Mouse (Mus musculus): ENCODE data around the gene Mrps10. TPM values are rescaled to one million over a fixed set of nuclear protein-coding genes. Genes with fewer than 3 reads are reported as not detected.
A peak's percentile ranks its signal among the peaks of the same experiment; 100 is the strongest.

The Mrps10 gene
- polyA plus RNA-seq (2014; fragmentation: Nextera tagmentation; extraction: Ambion mirVana) = 67.2 and 69.8 TPM in 2 replicates

DNA sequence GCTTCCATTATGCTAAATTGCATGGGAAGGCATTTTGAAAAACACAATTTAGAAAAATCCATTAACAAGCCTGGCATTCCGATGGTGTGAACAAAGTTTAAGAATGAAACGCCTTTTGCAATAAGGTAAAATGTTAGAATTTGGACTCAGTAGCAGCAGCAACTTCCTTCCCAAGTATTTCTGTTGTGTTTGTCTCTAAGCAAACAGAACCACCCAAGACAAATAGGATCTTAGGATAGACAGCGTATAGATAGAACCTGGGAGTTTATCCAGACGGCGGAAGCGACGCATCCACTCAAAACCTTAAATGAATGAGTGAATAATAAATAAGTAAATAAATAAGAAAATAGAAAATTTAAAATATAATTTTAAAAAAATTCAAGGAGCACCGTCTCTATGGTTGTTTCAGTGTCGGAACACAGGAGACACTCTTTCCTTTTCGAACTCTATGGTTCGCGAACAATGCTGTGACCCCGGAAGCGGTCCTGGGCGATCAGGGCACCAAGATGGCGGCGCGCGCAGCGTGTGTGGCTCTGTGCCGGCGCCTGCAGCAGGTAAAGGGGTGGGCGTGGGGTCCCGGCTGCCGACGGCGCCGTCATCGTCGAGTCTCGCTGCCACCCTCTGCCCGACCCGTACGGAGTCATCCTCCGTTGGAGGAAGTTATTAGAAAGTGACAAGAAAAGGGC, at the start of gene Mrps10:
Gene Mrps10 (plus strand): TSS at position 487 of the 686 bp plus-strand sequence.
- Histone ChIP-seq H3K9me3 (ENCODE audit: control insufficient read depth, low read length) (no peaks in the 10 kb centered on the region), H3K9ac (ENCODE audit: low read length) (peak within 1 kb of the TSS; percentile 81), H3K4me2 (ENCODE audit: low read length) (peak within 1 kb of the TSS; percentile 83), H3K36me3 (ENCODE audit: control insufficient read depth, insufficient read depth, low read length) (peaks cover 16% of the 10 kb centered on the region), H3K4me3 (ENCODE audit: control insufficient read depth in 1 of 2, insufficient read depth in 1 of 2, low read depth in 1 of 2, low read length in 2 of 2) (peak within 1 kb of the TSS; percentile 83 to 97), H3K27me3 (ENCODE audit: control insufficient read depth, insufficient read depth, low read length) (no peaks in the 10 kb centered on the region), H3K27ac (replicated peaks in 1 of 2; ENCODE audit: control insufficient read depth in 1 of 2, insufficient read depth in 1 of 2, low read depth in 2 of 2, low read length in 2 of 2) (peak within 1 kb of the TSS in 1 of 2 experiments; percentile 10; a peak in 2 of 4 replicates), H3K4me1 (ENCODE audit: control insufficient read depth in 2 of 2, insufficient read depth in 2 of 2, low read length in 2 of 2) (peaks cover 2 to 6% of the 10 kb centered on the region in 2 experiments; a peak in 2 of 4 replicates)
- WGBS = 5% methylated on average over 35 of the region's 35 CpGs
- ATAC-seq (ENCODE audit: insufficient number of reproducible peaks, insufficient read depth, low FRiP score, low read depth) = no peak

DNA sequence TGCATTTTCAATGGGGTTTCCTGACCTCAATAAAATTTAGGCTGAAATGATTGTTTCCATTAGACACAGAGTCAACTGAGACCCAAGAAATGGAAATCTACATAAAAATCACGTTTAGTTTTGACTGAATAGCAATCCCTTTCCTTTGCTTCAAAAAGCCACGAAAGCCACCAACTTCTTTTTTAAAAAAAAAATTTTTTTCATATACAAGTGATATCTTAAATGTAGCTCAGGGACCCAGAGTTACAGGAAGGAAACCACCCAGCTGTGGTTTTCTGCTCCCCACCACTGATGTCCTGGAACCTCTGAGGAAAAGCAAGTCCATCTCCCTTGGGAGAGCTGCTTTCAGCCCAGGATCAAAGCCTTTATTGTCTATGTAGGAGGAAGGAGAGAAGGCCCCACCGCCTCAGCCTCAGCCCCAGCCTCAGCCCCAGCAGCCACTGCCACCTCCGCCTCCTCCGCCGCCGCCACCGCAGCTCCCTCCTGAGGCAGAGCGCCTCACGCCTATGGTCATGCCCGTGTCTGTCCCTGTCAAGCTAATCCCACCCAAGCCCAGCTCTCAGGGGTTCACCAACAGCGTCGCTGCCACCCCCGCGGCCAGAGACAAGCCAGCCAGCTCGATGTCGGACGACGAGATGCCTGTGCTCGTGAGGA, 49.6 kb upstream of the Mrps10 start:
- H3K9ac ChIP-seq (ENCODE audit: low read length) = no peak overlapping the region
- no peak for ATAC-seq (ENCODE audit: insufficient number of reproducible peaks, insufficient read depth, low FRiP score, low read depth)
- H3K4me2 ChIP-seq (ENCODE audit: low read length) = no peak overlapping the region
- no peak overlapping the region for H3K27ac ChIP-seq (replicated peaks in 1 of 2; ENCODE audit: control insufficient read depth in 1 of 2, insufficient read depth in 1 of 2, low read depth in 2 of 2, low read length in 2 of 2)
- H3K36me3 ChIP-seq (ENCODE audit: control insufficient read depth, insufficient read depth, low read length) = peaks cover 58% of the 10 kb centered on the region
- H3K4me1 ChIP-seq (ENCODE audit: control insufficient read depth in 2 of 2, insufficient read depth in 2 of 2, low read length in 2 of 2) = peaks cover 0 to 2% of the 10 kb centered on the region in 2 experiments; a peak in 1 of 4 replicates
- H3K27me3 ChIP-seq (ENCODE audit: control insufficient read depth, insufficient read depth, low read length) = no peaks in the 10 kb centered on the region
- H3K4me3 ChIP-seq (ENCODE audit: control insufficient read depth in 1 of 2, insufficient read depth in 1 of 2, low read depth in 1 of 2, low read length in 2 of 2) = no peak overlapping the region
- WGBS = 70% methylated on average over 20 of the region's 20 CpGs
- no peaks in the 10 kb centered on the region for H3K9me3 ChIP-seq (ENCODE audit: control insufficient read depth, low read length)

DNA sequence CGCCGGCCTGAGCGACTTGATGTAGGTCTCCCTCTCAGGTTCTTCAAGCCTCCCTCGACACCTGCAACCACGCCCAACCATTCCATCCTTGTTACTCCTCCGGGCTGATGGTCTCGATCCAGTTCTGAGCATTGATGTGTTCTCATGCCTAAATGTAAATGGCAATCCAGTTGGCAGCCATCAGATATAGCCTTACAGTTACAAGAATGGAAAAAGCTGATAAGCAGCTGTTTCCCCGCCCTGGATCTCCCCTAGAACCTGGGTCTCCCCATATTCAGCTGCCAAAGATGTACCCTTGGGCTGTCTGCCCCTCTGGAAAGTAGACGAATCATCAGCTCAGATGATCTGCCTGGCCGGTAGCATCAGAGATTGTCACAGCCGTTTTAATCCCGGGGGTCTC, 48.9 kb upstream of the Mrps10 start:
- H3K36me3 ChIP-seq (ENCODE audit: control insufficient read depth, insufficient read depth, low read length) = peaks cover 58% of the 10 kb centered on the region
- H3K9ac ChIP-seq (ENCODE audit: low read length) = no peak overlapping the region
- no peak overlapping the region for H3K27ac ChIP-seq (replicated peaks in 1 of 2; ENCODE audit: control insufficient read depth in 1 of 2, insufficient read depth in 1 of 2, low read depth in 2 of 2, low read length in 2 of 2)
- H3K4me3 ChIP-seq (ENCODE audit: control insufficient read depth in 1 of 2, insufficient read depth in 1 of 2, low read depth in 1 of 2, low read length in 2 of 2) = no peak overlapping the region
- H3K4me2 ChIP-seq (ENCODE audit: low read length) = no peak overlapping the region
- no peak for ATAC-seq (ENCODE audit: insufficient number of reproducible peaks, insufficient read depth, low FRiP score, low read depth)
- H3K9me3 ChIP-seq (ENCODE audit: control insufficient read depth, low read length) = no peaks in the 10 kb centered on the region
- 92% methylated on average over 12 of the region's 12 CpGs for WGBS
- peaks cover 0 to 2% of the 10 kb centered on the region in 2 experiments; a peak in 1 of 4 replicates for H3K4me1 ChIP-seq (ENCODE audit: control insufficient read depth in 2 of 2, insufficient read depth in 2 of 2, low read length in 2 of 2)
- no peaks in the 10 kb centered on the region for H3K27me3 ChIP-seq (ENCODE audit: control insufficient read depth, insufficient read depth, low read length)

DNA sequence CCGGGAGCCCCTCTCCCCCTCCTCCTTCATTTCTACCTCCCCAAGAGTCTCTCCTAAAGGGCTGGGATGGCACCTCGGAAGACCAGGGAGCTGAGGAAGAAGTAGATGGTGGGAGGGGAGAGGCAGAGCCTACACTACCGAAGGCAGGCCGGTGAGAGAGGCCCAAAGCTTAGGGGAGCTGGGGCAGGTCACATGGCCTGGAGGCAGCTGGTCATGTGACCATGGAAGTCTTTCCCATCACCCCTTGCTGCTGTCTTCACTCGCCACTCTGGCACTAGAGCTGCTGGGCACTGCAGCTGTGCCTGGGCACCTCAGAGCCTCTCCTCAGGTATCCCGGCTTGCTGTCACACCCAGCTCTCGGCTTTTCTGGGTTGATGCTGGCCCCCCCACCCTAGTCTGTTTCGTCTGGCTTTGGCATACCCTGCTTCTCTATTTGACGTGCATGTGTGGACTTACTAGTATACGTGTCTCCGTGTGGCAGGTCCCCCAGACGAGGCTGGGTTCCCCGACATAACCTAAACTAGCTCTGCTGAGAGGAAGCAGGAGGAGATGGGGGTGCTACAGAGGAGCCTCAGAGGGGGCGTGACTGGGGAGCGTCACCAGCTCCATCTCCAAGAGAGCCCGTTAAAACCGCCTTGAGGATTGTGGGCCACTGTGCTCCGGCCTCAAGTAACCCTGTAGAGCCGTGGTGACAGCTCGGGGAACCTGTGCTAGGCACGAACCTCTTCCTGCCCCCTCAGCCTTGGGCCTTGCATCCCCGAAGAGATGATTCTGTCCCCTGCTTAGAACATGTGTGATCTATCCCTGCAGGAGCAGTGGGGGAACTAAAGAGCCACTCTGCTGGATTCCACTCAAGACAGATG, 46.3 kb upstream of the Mrps10 start:
- 78% methylated on average over 22 of the region's 22 CpGs for WGBS
- Histone ChIP-seq H3K9ac (ENCODE audit: low read length) (no peak overlapping the region), H3K36me3 (ENCODE audit: control insufficient read depth, insufficient read depth, low read length) (peaks cover 57% of the 10 kb centered on the region)

DNA sequence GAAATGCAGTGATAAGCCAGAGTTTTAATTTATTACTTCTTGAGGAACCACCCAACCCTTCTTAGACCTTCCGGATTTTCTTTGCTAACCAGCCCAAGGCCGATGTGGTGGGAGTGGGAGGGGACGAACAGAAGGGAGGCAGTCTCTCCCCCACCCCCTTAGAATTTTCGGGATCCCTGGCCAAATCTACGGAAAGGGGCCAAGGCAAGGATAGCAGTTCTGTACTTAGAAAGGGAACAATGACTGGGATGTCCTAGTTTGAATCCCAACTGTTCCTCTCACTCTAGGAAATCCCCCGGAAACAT, 45.7 kb upstream of the Mrps10 start:
- H3K36me3 ChIP-seq (ENCODE audit: control insufficient read depth, insufficient read depth, low read length) = peaks cover 61% of the 10 kb centered on the region

More for the DNA sequence above, 46.3 kb upstream of the Mrps10 start:
- no peak for ATAC-seq (ENCODE audit: insufficient number of reproducible peaks, insufficient read depth, low FRiP score, low read depth)
- no peaks in the 10 kb centered on the region for H3K27me3 ChIP-seq (ENCODE audit: control insufficient read depth, insufficient read depth, low read length)
- H3K4me1 ChIP-seq (ENCODE audit: control insufficient read depth in 2 of 2, insufficient read depth in 2 of 2, low read length in 2 of 2) = no peaks in the 10 kb centered on the region
- H3K9me3 ChIP-seq (ENCODE audit: control insufficient read depth, low read length) = no peaks in the 10 kb centered on the region
- no peak overlapping the region for H3K27ac ChIP-seq (replicated peaks in 1 of 2; ENCODE audit: control insufficient read depth in 1 of 2, insufficient read depth in 1 of 2, low read depth in 2 of 2, low read length in 2 of 2)
- H3K4me2 ChIP-seq (ENCODE audit: low read length) = no peak overlapping the region
- H3K4me3 ChIP-seq (ENCODE audit: control insufficient read depth in 1 of 2, insufficient read depth in 1 of 2, low read depth in 1 of 2, low read length in 2 of 2) = no peak overlapping the region

DNA sequence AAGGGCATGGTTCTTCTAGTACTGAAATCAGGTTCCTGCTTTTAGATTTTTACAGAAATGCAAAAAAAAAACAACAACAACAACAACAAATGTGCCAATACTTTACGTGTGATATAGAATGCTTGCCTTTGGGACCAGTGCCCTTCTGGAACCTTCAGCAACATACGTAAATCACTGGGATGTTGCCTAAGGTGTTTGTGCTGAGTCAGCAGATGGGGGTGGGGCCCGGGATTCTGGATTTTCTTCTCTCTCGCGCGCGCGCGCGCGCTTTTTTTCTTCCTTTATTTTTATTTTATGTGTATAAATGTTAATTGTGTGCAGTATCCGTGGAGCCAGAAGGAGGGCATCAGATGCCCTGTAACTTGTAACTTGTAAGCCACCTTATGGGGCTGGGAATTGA, 41.1 kb upstream of the Mrps10 start:
- H3K9ac ChIP-seq (ENCODE audit: low read length) = no peak overlapping the region
- H3K36me3 ChIP-seq (ENCODE audit: control insufficient read depth, insufficient read depth, low read length) = peaks cover 73% of the 10 kb centered on the region
- H3K4me1 ChIP-seq (ENCODE audit: control insufficient read depth in 2 of 2, insufficient read depth in 2 of 2, low read length in 2 of 2) = peaks cover 0 to 4% of the 10 kb centered on the region in 2 experiments; a peak in 1 of 4 replicates
- no peaks in the 10 kb centered on the region for H3K9me3 ChIP-seq (ENCODE audit: control insufficient read depth, low read length)
- H3K4me3 ChIP-seq (ENCODE audit: control insufficient read depth in 1 of 2, insufficient read depth in 1 of 2, low read depth in 1 of 2, low read length in 2 of 2) = no peak overlapping the region
- H3K4me2 ChIP-seq (ENCODE audit: low read length) = no peak overlapping the region
- no peaks in the 10 kb centered on the region for H3K27me3 ChIP-seq (ENCODE audit: control insufficient read depth, insufficient read depth, low read length)
- no peak overlapping the region for H3K27ac ChIP-seq (replicated peaks in 1 of 2; ENCODE audit: control insufficient read depth in 1 of 2, insufficient read depth in 1 of 2, low read depth in 2 of 2, low read length in 2 of 2)
- 88% methylated on average over 12 of the region's 12 CpGs for WGBS
- no peak for ATAC-seq (ENCODE audit: insufficient number of reproducible peaks, insufficient read depth, low FRiP score, low read depth)

More for the DNA sequence above, 45.7 kb upstream of the Mrps10 start:
- Histone ChIP-seq H3K27ac (replicated peaks in 1 of 2; ENCODE audit: control insufficient read depth in 1 of 2, insufficient read depth in 1 of 2, low read depth in 2 of 2, low read length in 2 of 2) (no peak overlapping the region), H3K4me1 (ENCODE audit: control insufficient read depth in 2 of 2, insufficient read depth in 2 of 2, low read length in 2 of 2) (no peaks in the 10 kb centered on the region), H3K9ac (ENCODE audit: low read length) (no peak overlapping the region), H3K4me2 (ENCODE audit: low read length) (no peak overlapping the region), H3K27me3 (ENCODE audit: control insufficient read depth, insufficient read depth, low read length) (no peaks in the 10 kb centered on the region), H3K4me3 (ENCODE audit: control insufficient read depth in 1 of 2, insufficient read depth in 1 of 2, low read depth in 1 of 2, low read length in 2 of 2) (no peak overlapping the region), H3K9me3 (ENCODE audit: control insufficient read depth, low read length) (no peaks in the 10 kb centered on the region)
- no peak for ATAC-seq (ENCODE audit: insufficient number of reproducible peaks, insufficient read depth, low FRiP score, low read depth)
- WGBS = 87% methylated on average over 6 of the region's 6 CpGs

DNA sequence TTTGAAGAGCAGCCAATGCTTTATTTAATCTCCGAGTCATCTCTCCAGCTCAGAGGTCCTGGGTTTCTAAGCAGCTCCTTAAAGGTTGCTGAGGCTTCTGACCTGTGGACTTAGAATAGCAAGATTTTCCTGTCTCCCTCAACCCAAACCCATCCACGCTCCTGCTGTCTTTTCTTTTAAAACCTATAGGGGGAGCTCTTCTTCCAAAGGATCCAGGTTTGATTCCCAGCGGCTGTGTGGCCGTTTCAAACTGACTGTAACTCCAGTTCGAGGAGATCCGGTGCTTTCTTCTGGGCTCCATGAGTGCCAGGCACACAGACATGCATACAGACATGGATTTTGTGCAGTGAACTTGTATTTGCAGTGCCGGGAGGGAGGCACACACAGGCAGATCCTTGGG, 40.7 kb upstream of the Mrps10 start:
- Histone ChIP-seq H3K9me3 (ENCODE audit: control insufficient read depth, low read length) (no peaks in the 10 kb centered on the region), H3K4me3 (ENCODE audit: control insufficient read depth in 1 of 2, insufficient read depth in 1 of 2, low read depth in 1 of 2, low read length in 2 of 2) (no peak overlapping the region), H3K4me1 (ENCODE audit: control insufficient read depth in 2 of 2, insufficient read depth in 2 of 2, low read length in 2 of 2) (peaks cover 0 to 4% of the 10 kb centered on the region in 2 experiments; a peak in 1 of 4 replicates), H3K9ac (ENCODE audit: low read length) (no peak overlapping the region), H3K27ac (replicated peaks in 1 of 2; ENCODE audit: control insufficient read depth in 1 of 2, insufficient read depth in 1 of 2, low read depth in 2 of 2, low read length in 2 of 2) (no peak overlapping the region), H3K4me2 (ENCODE audit: low read length) (no peak overlapping the region), H3K36me3 (ENCODE audit: control insufficient read depth, insufficient read depth, low read length) (peaks cover 70% of the 10 kb centered on the region), H3K27me3 (ENCODE audit: control insufficient read depth, insufficient read depth, low read length) (no peaks in the 10 kb centered on the region)
- WGBS = 75% methylated on average over 7 of the region's 7 CpGs
- ATAC-seq (ENCODE audit: insufficient number of reproducible peaks, insufficient read depth, low FRiP score, low read depth) = no peak

Measured in heart, embryonic 14.5 days (tissue).